Mouse (Mus musculus): Measurements from ENCODE around the gene Uqcrfs1. TPM values are rescaled to one million over a fixed set of nuclear protein-coding genes. Genes with fewer than 3 reads are reported as not detected.

Uqcrfs1 gene
- polyA plus RNA-seq (2021; fragmentation: Nextera tagmentation): 393 and 409 TPM in 2 replicates
- long read RNA-seq, experiment 1, transcript Uqcrfs1-201 (2 exons, 1,363 nt): major isoform, 765 of 769 reads
- long read RNA-seq, experiment 1, partial matches to known transcripts: 0 of 769 reads
- long read RNA-seq, experiment 1, other reads (novel, unspliced or antisense): 4 of 769 reads
- long read RNA-seq, experiment 2, transcript Uqcrfs1-201 (2 exons, 1,363 nt): major isoform, 560 of 582 reads
- long read RNA-seq, experiment 2, partial matches to known transcripts: 21 of 582 reads
- long read RNA-seq, experiment 2, other reads (novel, unspliced or antisense): 1 of 582 reads

GRCm38 (mm10) chr13:30544856-30545604 lies at the start of gene Uqcrfs1:
TSS of gene Uqcrfs1 (minus strand) at chr13:30545362.

Other genes with a start within 250 kb of the Uqcrfs1 start
- gene Agtr1a, start 208.9 kb downstream of the Uqcrfs1 start, polyA plus RNA-seq (2021; fragmentation: Nextera tagmentation): 0.18 and 0.94 TPM in 2 replicates
- 26.7 and 29.1 TPM in 2 replicates for gene Dusp22, start 114.6 kb upstream of the Uqcrfs1 start, polyA plus RNA-seq (2021; fragmentation: Nextera tagmentation)
- 0.13 and 0.23 TPM in 2 replicates for gene Irf4, start 203.9 kb upstream of the Uqcrfs1 start, polyA plus RNA-seq (2021; fragmentation: Nextera tagmentation)

Data from left cerebral cortex, adult 6 months (tissue).